Mouse (Mus musculus) CH12.LX (cell line): ENCODE measurements around the gene Pdcd10. TPM values are rescaled to one million over a fixed set of nuclear protein-coding genes. Genes with fewer than 3 reads are reported as not detected.

ENCODE experiments used
- DNase-seq: peaks from one replicate; pipeline ENCODE4 v3.0.0-alpha.2; 2013; ENCODE audit errors: extremely low read depth
- H3K27ac ChIP-seq: 2 replicates; pipeline ENCODE4 v1.5.1; 2012; ENCODE audit warnings: low read depth, mild to moderate bottlenecking, control low read depth, moderate library complexity; ENCODE audit not compliant: insufficient read depth
- H3K27me3 ChIP-seq: replicated peaks from 2 replicates; pipeline ENCODE3; 2012; ENCODE audit warnings: inconsistent platforms
- H3K36me3 ChIP-seq, 2 experiments: replicated peaks in 1 of 2; 2 replicates each; pipeline versions ENCODE3 to v1.6.1; 2012; ENCODE audit warnings: inconsistent platforms in 1 of 2, low read length in 1 of 2, mild to moderate bottlenecking in 1 of 2, mixed read lengths in 1 of 2, moderate library complexity in 1 of 2; ENCODE audit not compliant: control insufficient read depth in 1 of 2, insufficient read depth in 1 of 2
- H3K4me1 ChIP-seq, 2 experiments: 2 replicates each; pipeline ENCODE4 v1.6.1; 2012; ENCODE audit warnings: inconsistent platforms in 1 of 2, moderate library complexity in 1 of 2; ENCODE audit not compliant: insufficient read depth in 2 of 2, control insufficient read depth in 1 of 2
- H3K4me2 ChIP-seq: 2 replicates; pipeline ENCODE4 v1.6.1; 2012; ENCODE audit warnings: low read depth, mild to moderate bottlenecking, control low read depth; ENCODE audit not compliant: poor library complexity, insufficient read depth, severe bottlenecking
- H3K4me3 ChIP-seq, 3 experiments: fragments of 150-350 bp in 1 of 3; sonication (generic) in 1 of 3; replicated peaks in 1 of 3; 2 replicates each; pipeline versions ENCODE3 to v1.5.1; 2011 to 2012; ENCODE audit warnings: low read depth in 2 of 3, low read length in 2 of 3, mild to moderate bottlenecking in 2 of 3, moderate library complexity in 2 of 3, control low read depth in 1 of 3, improper control_type of control experiment in 1 of 3, inconsistent platforms in 1 of 3, mixed read lengths in 1 of 3; ENCODE audit not compliant: poor library complexity in 1 of 3
- H3K79me2 ChIP-seq: replicated peaks from 2 replicates; pipeline ENCODE4 v1.6.1; 2012; ENCODE audit warnings: mild to moderate bottlenecking, moderate library complexity; ENCODE audit not compliant: control insufficient read depth, poor library complexity, insufficient read depth, severe bottlenecking; ENCODE audit errors: extremely low read depth
- H3K9ac ChIP-seq: 2 replicates; pipeline ENCODE4 v1.6.1; 2012; ENCODE audit warnings: low read depth, mild to moderate bottlenecking, control low read depth, moderate library complexity; ENCODE audit not compliant: insufficient read depth
- H3K9me3 ChIP-seq: replicated peaks from 2 replicates; pipeline ENCODE3; 2012; ENCODE audit warnings: low read length, inconsistent platforms, mixed read lengths
- CTCF ChIP-seq, 2 experiments: IDR thresholded peaks in 1 of 2; conservative IDR thresholded peaks in 1 of 2; 2 replicates each; pipeline ENCODE4 v1.5.1; 2011 to 2012; ENCODE audit warnings: low read depth in 2 of 2, low read length in 2 of 2, improper control_type of control experiment in 1 of 2, inconsistent platforms in 1 of 2, mild to moderate bottlenecking in 1 of 2, moderate library complexity in 1 of 2
- EP300 ChIP-seq: IDR thresholded peaks from 2 replicates; pipeline ENCODE4 v1.6.1; 2011; ENCODE audit warnings: low read length, improper control_type of control experiment
- HCFC1 ChIP-seq: IDR thresholded peaks from 2 replicates; pipeline ENCODE4 v1.6.1; 2012; ENCODE audit warnings: low read depth, mild to moderate bottlenecking, inconsistent platforms, low read length, improper control_type of control experiment
- JUN ChIP-seq: IDR thresholded peaks from 2 replicates; pipeline ENCODE4 v1.6.1; 2011; ENCODE audit warnings: low read depth, mild to moderate bottlenecking, low read length, improper control_type of control experiment, moderate library complexity; ENCODE audit not compliant: insufficient read depth
- JUND ChIP-seq: conservative IDR thresholded peaks from 2 replicates; pipeline ENCODE4 v1.6.1; 2011; ENCODE audit warnings: low read depth, low read length, improper control_type of control experiment
- KAT2A ChIP-seq: IDR thresholded peaks from 2 replicates; pipeline ENCODE4 v1.6.1; 2012; ENCODE audit warnings: low read length, improper control_type of control experiment, inconsistent platforms; ENCODE audit not compliant: insufficient replicate concordance
- MAFK ChIP-seq: IDR thresholded peaks from 2 replicates; pipeline ENCODE4 v1.6.1; 2011; ENCODE audit warnings: low read length, improper control_type of control experiment; ENCODE audit not compliant: insufficient replicate concordance
- MEF2A ChIP-seq: IDR thresholded peaks from 2 replicates; pipeline ENCODE4 v1.6.1; 2014; ENCODE audit warnings: low read depth, mild to moderate bottlenecking, inconsistent platforms, low read length, improper control_type of control experiment, borderline replicate concordance
- PAX5 ChIP-seq: IDR thresholded peaks from 2 replicates; pipeline ENCODE4 v1.6.1; 2012; ENCODE audit warnings: low read length, inconsistent platforms, mixed read lengths
- POLR2A ChIP-seq: IDR thresholded peaks from 2 replicates; pipeline ENCODE4 v1.6.1; 2011; ENCODE audit warnings: low read depth, mild to moderate bottlenecking, improper control_type of control experiment, low read length
- POLR2AphosphoS2 ChIP-seq: IDR thresholded peaks from 2 replicates; pipeline ENCODE4 v1.6.1; 2011; ENCODE audit warnings: low read depth, low read length, improper control_type of control experiment
- SMC3 ChIP-seq: IDR thresholded peaks from 2 replicates; pipeline ENCODE4 v1.6.1; 2011; ENCODE audit warnings: low read depth, low read length, improper control_type of control experiment
- TBP ChIP-seq: conservative IDR thresholded peaks from 2 replicates; pipeline ENCODE4 v1.6.1; 2011; ENCODE audit warnings: low read depth, low read length, improper control_type of control experiment
- TCF12 ChIP-seq: IDR thresholded peaks from 2 replicates; pipeline ENCODE4 v1.6.1; 2014; ENCODE audit warnings: low read depth, mild to moderate bottlenecking, inconsistent platforms, low read length, improper control_type of control experiment
- UBTF ChIP-seq: IDR thresholded peaks from 2 replicates; pipeline ENCODE4 v1.6.1; 2012; ENCODE audit warnings: low read depth, mild to moderate bottlenecking, inconsistent platforms, low read length, improper control_type of control experiment, moderate library complexity
- ZNF384 ChIP-seq: IDR thresholded peaks from 2 replicates; pipeline ENCODE4 v1.6.1; 2012; ENCODE audit warnings: low read depth, low read length, improper control_type of control experiment, inconsistent platforms
- dilution Hi-C: fragments of 300-500 bp; cut with MboI; formaldehyde crosslinking; loops from 2 replicates; pipeline ENCODE4 v1.14.3; 2020; ENCODE audit warnings: low sequenced_read_pairs; ENCODE audit not compliant: extremely low pct_unique_long_range_greater_than_20kb, extremely low pct_ligation_motif_present
- in situ Hi-C: fragments of 300-500 bp; cut with MboI; formaldehyde crosslinking; loops from 3 replicates; pipeline ENCODE4 v1.14.3; 2019; ENCODE audit warnings: low sequenced_read_pairs, low pct_ligation_motif_present, low pct_unique_long_range_greater_than_20kb, mixed read lengths
- polyA plus RNA-seq: library from polyadenylated mRNA; unstranded; fragments of >175 nt; gene quantifications from 2 replicates; pipeline ENCODE4 v1.2.1, GENCODE M21; 2012; ENCODE audit warnings: low read depth; ENCODE audit not compliant: insufficient read length
- total RNA-seq, 2 experiments: library from RNA; depleted of rRNA; stranded (reverse); fragments of 300-350 nt in 1 of 2; fragments of >200 nt in 1 of 2; gene quantifications; 2 replicates each; pipeline ENCODE4 v1.2.3; 2012 to 2014

Pdcd10 gene
- total and polyA plus RNA-seq, 3 experiments, result 37.1 to 142 (median 73.6) TPM

GRCm38 (mm10) chr3:75534045-75534834 is 22.4 kb downstream of the Pdcd10 start:
- DNase-seq, result no peak
- peaks cover 2 to 33% of the 10 kb centered on the region in 2 experiments for H3K36me3 ChIP-seq

GRCm38 (mm10) chr3:75531074-75531473 is 25.6 kb downstream of the Pdcd10 start:
- Histone ChIP-seq H3K79me2 (no peaks in the 10 kb centered on the region), H3K4me1 (no peaks in the 10 kb centered on the region), H3K9me3 (no peaks in the 10 kb centered on the region), H3K4me2 (no peak overlapping the region), H3K4me3 (no peak overlapping the region), H3K27ac (no peak overlapping the region), H3K36me3 (peaks cover 10 to 39% of the 10 kb centered on the region in 2 experiments), H3K27me3 (no peaks in the 10 kb centered on the region), H3K9ac (no peak overlapping the region)
- in situ Hi-C loops (no loop called here), dilution Hi-C loops (no loop called here)
- no peak for DNase-seq
- TF ChIP-seq KAT2A (no peak), HCFC1 (no peak), JUN (no peak)

More at GRCm38 (mm10) chr3:75534045-75534834, 22.4 kb downstream of the Pdcd10 start:
- TF ChIP-seq POLR2AphosphoS2, result no peak
- TF ChIP-seq EP300, result no peak
- no peak for TF ChIP-seq MEF2A
- no peak for TF ChIP-seq TCF12
- TF ChIP-seq ZNF384, result no peak
- no peak for TF ChIP-seq JUN
- no peak for TF ChIP-seq JUND
- no peak for TF ChIP-seq CTCF (conservative IDR thresholded peaks at IDR 0.05 in 1 of 2, IDR thresholded peaks at IDR 0.05 in 1 of 2; ENCODE audit: low read depth in 2 of 2, low read length in 2 of 2)
- no peak for TF ChIP-seq POLR2A
- Histone ChIP-seq H3K4me1 (no peaks in the 10 kb centered on the region), H3K9me3 (no peaks in the 10 kb centered on the region), H3K4me2 (no peak overlapping the region), H3K79me2 (no peaks in the 10 kb centered on the region), H3K9ac (no peak overlapping the region), H3K27me3 (no peaks in the 10 kb centered on the region), H3K4me3 (no peak overlapping the region), H3K27ac (no peak overlapping the region)
- in situ Hi-C loops, result no loop called here
- dilution Hi-C loops, result no loop called here

- no peak overlapping the region for H3K27ac ChIP-seq
- no peak overlapping the region for H3K9ac ChIP-seq
- H3K79me2 ChIP-seq, result no peaks in the 10 kb centered on the region
- TF ChIP-seq UBTF (no peak), JUND (no peak), SMC3 (no peak), MAFK (no peak), TBP (no peak), CTCF (conservative IDR thresholded peaks at IDR 0.05 in 1 of 2, IDR thresholded peaks at IDR 0.05 in 1 of 2; ENCODE audit: low read depth in 2 of 2, low read length in 2 of 2) (no peak), PAX5 (no peak)
- H3K4me1 ChIP-seq, result peaks cover 0 to 10% of the 10 kb centered on the region in 2 experiments; a peak in 1 of 4 replicates
- no peak overlapping the region for H3K4me2 ChIP-seq
- in situ Hi-C loops, result loop anchor here (25.0 kb wide), 1 partner anchor 310 kb away; no protein-coding TSS in a partner anchor
- DNase-seq, result no peak
- dilution Hi-C loops, result no loop called here
- no peaks in the 10 kb centered on the region for H3K27me3 ChIP-seq
- peaks cover 20 to 60% of the 10 kb centered on the region in 2 experiments for H3K36me3 ChIP-seq
- no peak overlapping the region for H3K4me3 ChIP-seq
- H3K9me3 ChIP-seq, result no peaks in the 10 kb centered on the region
Observed at GRCm38 (mm10) chr3:75522527-75522926, 34.1 kb downstream of the Pdcd10 start.
